Mouse (Mus musculus) bone marrow macrophage, adult 2 months (primary cell): ENCODE measurements around the gene Cd9.

Experiments
- CTCF ChIP-seq: IDR thresholded peaks from 2 replicates; pipeline ENCODE4 v1.5.1; 2012; ENCODE audit warnings: low read depth, mild to moderate bottlenecking, low read length, moderate library complexity
- POLR2A ChIP-seq: IDR thresholded peaks from 2 replicates; pipeline ENCODE4 v1.6.1; 2012; ENCODE audit warnings: mild to moderate bottlenecking, low read depth, low read length, borderline replicate concordance

DNA sequence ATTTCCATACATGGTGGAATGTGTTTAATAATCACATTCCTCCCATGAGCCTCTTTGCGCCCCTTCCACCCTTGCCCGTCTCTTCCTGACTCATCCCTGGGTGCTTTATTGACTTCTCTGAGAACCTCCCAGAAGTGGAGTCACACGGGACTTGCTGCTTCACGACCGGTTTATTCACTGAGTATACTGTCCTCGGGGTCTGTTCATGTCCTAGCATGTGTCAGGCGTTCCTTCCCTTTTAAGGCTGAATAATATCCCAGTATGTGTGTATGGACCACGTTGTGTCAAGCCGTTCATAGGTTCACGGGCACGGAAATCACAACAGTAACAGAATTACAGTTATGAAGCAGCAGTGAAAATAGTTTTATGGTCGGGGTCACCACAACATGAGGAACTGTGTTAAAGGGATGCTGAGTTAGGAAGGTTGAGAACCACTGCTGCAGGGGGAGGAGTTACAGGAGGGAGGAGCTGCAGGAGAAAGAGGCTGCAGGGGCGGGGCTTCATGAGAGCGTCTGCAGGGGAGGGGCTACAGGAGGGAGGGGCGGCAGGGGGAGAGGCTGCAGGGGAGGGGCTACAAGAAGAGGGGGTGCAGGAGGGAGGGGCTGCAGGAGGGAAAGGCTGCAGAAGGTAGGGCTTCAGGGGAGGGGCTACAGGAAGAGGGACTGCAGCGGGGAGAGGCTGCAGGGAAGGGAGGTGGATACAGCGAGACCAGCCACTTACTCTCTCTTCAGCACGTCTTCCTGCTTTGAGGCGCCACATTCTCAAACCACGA, 72.4 kb downstream of the Cd9 start:
- TF ChIP-seq CTCF (no peak), POLR2A (no peak)
